Mouse (Mus musculus) intestine, embryonic 14.5 days (tissue): ENCODE data around the gene Rxfp3. TPM values are rescaled to one million over a fixed set of nuclear protein-coding genes. Genes with fewer than 3 reads are reported as not detected.
A peak's percentile ranks its signal among the peaks of the same experiment; 100 is the strongest.

Source experiments
- ATAC-seq: fragments of 200-750 bp; cut with Nextera tagmentation; replicated peaks from 2 replicates; pipeline ENCODE4 v1.8.0; 2017; ENCODE audit warnings: low read depth, moderate number of reproducible peaks, moderate TSS enrichment, moderate library complexity; ENCODE audit not compliant: low FRiP score, low TSS enrichment
- DNase-seq: peaks from one replicate; pipeline ENCODE4 v3.0.0-alpha.2; 2018; ENCODE audit warnings: low spot score
- H3K27ac ChIP-seq: fragments of 300-500 bp; sonication (generic); 2 replicates; pipeline ENCODE4 v1.5.1; 2014; ENCODE audit warnings: low read depth, mild to moderate bottlenecking, control low read depth
- H3K27me3 ChIP-seq: fragments of 300-500 bp; sonication (generic); replicated peaks from 2 replicates; pipeline ENCODE4 v1.6.1; 2014; ENCODE audit warnings: low read length, control low read depth; ENCODE audit not compliant: control insufficient read depth, insufficient read depth
- H3K36me3 ChIP-seq: fragments of 300-500 bp; sonication (generic); 2 replicates; pipeline ENCODE4 v1.6.1; 2014; ENCODE audit warnings: low read length, control low read depth; ENCODE audit not compliant: control insufficient read depth, insufficient read depth
- H3K4me1 ChIP-seq: fragments of 300-500 bp; sonication (generic); replicated peaks from 2 replicates; pipeline ENCODE4 v1.6.1; 2014; ENCODE audit warnings: low read length, control low read depth, mixed read lengths; ENCODE audit not compliant: control insufficient read depth, insufficient read depth
- H3K4me2 ChIP-seq: fragments of 300-500 bp; sonication (generic); 2 replicates; pipeline ENCODE4 v1.6.1; 2014; ENCODE audit warnings: low read length
- H3K4me3 ChIP-seq: fragments of 300-500 bp; sonication (generic); 2 replicates; pipeline ENCODE4 v1.5.1; 2014; ENCODE audit warnings: low read depth, low read length, control low read depth, mixed read lengths
- H3K9ac ChIP-seq: fragments of 300-500 bp; sonication (generic); 2 replicates; pipeline ENCODE4 v1.6.1; 2014; ENCODE audit warnings: mild to moderate bottlenecking, low read length
- H3K9me3 ChIP-seq: fragments of 300-500 bp; sonication (generic); 2 replicates; pipeline ENCODE4 v1.6.1; 2016; ENCODE audit warnings: low read length, control low read depth; ENCODE audit not compliant: control insufficient read depth
- WGBS: fragments of 180-500 bp; shearing (Covaris S2); extraction: QIAGEN DNeasy Blood & Tissue Kit; methylation state at CpG from one replicate; pipeline ENCODE4 v1.1.7; 2014; 5-methylcytosine and 5-hydroxymethylcytosine counted together
- polyA plus RNA-seq: library from polyadenylated mRNA; unstranded; fragments of >200 nt; fragmentation: Nextera tagmentation; extraction: Ambion mirVana; gene quantifications from 2 replicates; pipeline ENCODE4 v1.2.1, GENCODE M21; 2014

Rxfp3 gene
- not detected in 2 replicates for polyA plus RNA-seq

DNA sequence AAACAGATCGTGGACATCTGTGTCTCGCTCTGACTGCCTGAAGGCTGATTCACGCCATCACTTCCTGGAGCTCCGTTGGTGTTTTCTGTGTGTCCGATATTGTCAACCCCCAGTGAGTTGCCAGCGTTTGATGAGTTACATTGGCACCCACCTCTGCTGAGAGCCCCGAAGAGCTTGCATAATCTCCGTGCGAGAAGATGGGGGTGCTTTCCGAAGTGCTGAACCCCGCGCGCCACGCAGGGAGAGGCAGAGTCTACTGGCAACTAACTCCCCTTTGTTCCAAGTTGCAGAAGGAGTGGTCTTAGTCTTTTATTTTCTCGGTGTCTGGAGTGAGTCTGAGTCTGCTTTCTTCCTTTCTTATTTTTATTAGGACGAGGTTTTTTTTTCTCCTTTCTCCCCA is at the start of gene Rxfp3:
Rxfp3 (minus strand) TSS at position 281 of the 400 bp plus-strand sequence.
- Histone ChIP-seq H3K36me3 (no peaks in the 10 kb centered on the region), H3K9me3 (no peaks in the 10 kb centered on the region), H3K4me2 (peak within 1 kb of the TSS; percentile 61), H3K9ac (no peak within 1 kb of the TSS), H3K4me1 (peaks cover 18% of the 10 kb centered on the region), H3K4me3 (peak within 1 kb of the TSS; percentile 38), H3K27me3 (peaks cover 47% of the 10 kb centered on the region), H3K27ac (no peak within 1 kb of the TSS)
- ATAC-seq (no peak), DNase-seq (peak; percentile 58)
- WGBS = 6% methylated on average over 16 of the region's 16 CpGs

DNA sequence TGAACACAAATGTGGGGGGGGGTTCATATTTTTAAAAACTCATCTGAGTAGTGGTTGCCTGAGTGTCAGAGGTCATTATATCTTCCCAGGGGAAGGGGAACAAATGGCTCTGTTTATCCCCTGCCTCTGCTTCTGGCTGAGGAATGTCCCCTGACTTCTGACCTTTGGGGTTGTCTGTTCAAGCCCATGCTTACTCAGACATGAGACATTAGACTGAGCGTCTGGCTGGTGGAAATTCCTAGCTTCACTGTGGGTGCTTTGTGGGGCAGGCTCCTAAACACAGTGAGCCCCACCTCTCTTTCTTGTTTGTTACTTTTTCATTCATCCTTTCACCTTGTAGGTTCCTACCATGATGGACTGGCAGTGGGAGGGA is 47.2 kb upstream of the Rxfp3 start:
- Histone ChIP-seq H3K36me3 (no peaks in the 10 kb centered on the region), H3K4me2 (no peak overlapping the region), H3K4me3 (no peak overlapping the region), H3K9me3 (no peaks in the 10 kb centered on the region), H3K27me3 (no peaks in the 10 kb centered on the region), H3K4me1 (peaks cover 10% of the 10 kb centered on the region; the same call in 1 of the 2 replicates), H3K27ac (no peak overlapping the region), H3K9ac (no peak overlapping the region)
- ATAC-seq (no peak), DNase-seq (no peak)
- 28% methylated on average over 1 of the region's 1 CpGs for WGBS

DNA sequence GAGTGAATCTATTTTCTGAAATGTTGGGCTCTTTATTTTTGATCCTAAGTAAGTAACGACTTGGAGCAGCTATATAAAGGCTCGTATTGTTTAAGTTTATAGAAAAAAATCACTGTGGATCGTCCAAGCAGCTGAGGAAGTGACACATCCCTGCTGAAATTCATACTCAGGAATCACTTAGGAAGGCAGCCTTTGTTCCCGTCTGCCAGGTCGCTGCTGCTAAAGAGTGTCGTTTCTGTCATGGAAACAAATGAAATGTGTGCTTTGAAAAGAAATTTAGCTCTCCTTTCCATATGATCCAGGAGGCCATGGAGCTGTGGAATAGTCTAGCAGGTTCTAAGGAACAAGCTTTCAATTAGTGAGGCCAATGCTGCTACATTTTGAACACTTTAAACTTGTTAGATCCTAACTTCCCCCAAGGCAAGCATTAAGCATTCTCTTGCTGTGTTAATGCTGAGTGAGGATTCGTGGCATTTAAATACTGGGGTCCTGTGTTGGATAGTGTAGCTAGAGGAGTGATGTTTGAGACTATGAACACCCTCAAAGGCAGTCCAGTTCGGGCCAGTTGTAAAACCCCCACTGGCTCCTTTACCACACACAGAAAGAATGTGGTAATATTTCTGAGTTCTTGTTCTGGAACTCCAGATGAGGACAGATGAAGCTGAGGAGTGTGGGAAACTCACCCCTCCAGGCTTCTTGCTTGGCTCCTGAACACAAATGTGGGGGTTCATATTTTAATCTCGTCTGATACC is 46.6 kb upstream of the Rxfp3 start:
- H3K27ac ChIP-seq = no peak overlapping the region; the same call in 1 of the 2 replicates
- no peak overlapping the region for H3K4me3 ChIP-seq
- no peaks in the 10 kb centered on the region for H3K9me3 ChIP-seq
- DNase-seq (no peak), ATAC-seq (no peak)
- 17% methylated on average over 9 of the region's 9 CpGs for WGBS
- H3K36me3 ChIP-seq = no peaks in the 10 kb centered on the region
- H3K27me3 ChIP-seq = no peaks in the 10 kb centered on the region
- peaks cover 10% of the 10 kb centered on the region; the same call in 1 of the 2 replicates for H3K4me1 ChIP-seq
- H3K4me2 ChIP-seq = no peak overlapping the region
- H3K9ac ChIP-seq = no peak overlapping the region

DNA sequence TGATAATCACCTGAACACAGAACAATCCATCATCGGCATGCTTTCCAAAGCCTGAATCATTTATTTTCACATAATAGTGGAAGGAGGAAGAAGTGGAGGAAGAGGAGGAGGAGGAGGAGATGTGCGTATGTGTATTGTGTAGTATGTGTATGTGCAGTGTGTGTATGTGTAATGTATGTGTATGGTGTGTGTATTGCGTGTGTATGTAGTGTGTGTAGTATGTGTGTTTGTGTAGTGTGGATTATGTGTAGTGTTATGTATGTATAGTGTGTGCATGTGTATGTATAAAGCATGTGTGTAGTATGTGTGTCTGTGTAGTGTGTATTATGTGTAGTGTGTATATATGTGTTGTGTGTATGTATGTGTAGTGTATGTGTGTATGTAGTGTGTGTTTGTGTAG is 45.9 kb upstream of the Rxfp3 start:
- DNase-seq = no peak
- no peaks in the 10 kb centered on the region for H3K9me3 ChIP-seq
- peaks cover 10% of the 10 kb centered on the region; the same call in 1 of the 2 replicates for H3K4me1 ChIP-seq
- H3K27me3 ChIP-seq = no peaks in the 10 kb centered on the region
- no peaks in the 10 kb centered on the region for H3K36me3 ChIP-seq
- no peak overlapping the region for H3K27ac ChIP-seq
- H3K4me3 ChIP-seq = no peak overlapping the region
- no peak overlapping the region for H3K4me2 ChIP-seq
- WGBS = 92% methylated on average over 3 of the region's 3 CpGs
- H3K9ac ChIP-seq = no peak overlapping the region
- no peak for ATAC-seq

DNA sequence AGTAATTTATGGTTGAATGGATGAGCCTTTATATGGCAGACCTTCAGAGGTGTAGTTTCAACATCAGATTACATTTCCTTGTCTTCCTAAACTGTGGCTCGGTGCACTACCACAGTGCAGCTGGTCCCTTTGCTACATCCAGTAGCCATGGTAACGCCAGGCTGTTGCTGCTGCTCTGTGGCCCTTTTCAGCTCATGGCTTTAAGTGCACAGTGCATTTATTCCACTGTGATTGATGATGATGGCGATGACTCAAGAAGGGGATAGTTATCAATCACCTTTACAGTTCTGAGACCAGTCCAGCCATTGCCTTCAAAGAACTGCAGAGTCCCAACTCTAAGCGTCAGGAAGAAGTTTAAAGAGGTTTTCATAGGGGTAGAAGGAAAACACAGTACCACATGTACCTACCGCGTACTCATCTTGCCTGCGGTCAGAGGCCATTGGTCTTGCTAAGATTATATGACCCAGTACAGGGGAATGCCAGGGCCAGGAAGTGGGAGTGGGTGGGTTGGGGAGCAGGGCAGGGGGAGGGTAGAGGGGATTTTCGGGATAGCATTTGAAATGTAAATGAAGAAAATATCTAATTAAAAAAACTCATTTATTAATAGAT is 45.3 kb upstream of the Rxfp3 start:
- Histone ChIP-seq H3K36me3 (no peaks in the 10 kb centered on the region), H3K9me3 (no peaks in the 10 kb centered on the region), H3K4me1 (peaks cover 10% of the 10 kb centered on the region; the same call in 1 of the 2 replicates), H3K27ac (no peak overlapping the region), H3K27me3 (no peaks in the 10 kb centered on the region), H3K4me3 (no peak overlapping the region), H3K9ac (no peak overlapping the region), H3K4me2 (no peak overlapping the region)
- ATAC-seq (no peak), DNase-seq (no peak)
- WGBS = 54% methylated on average over 8 of the region's 8 CpGs

DNA sequence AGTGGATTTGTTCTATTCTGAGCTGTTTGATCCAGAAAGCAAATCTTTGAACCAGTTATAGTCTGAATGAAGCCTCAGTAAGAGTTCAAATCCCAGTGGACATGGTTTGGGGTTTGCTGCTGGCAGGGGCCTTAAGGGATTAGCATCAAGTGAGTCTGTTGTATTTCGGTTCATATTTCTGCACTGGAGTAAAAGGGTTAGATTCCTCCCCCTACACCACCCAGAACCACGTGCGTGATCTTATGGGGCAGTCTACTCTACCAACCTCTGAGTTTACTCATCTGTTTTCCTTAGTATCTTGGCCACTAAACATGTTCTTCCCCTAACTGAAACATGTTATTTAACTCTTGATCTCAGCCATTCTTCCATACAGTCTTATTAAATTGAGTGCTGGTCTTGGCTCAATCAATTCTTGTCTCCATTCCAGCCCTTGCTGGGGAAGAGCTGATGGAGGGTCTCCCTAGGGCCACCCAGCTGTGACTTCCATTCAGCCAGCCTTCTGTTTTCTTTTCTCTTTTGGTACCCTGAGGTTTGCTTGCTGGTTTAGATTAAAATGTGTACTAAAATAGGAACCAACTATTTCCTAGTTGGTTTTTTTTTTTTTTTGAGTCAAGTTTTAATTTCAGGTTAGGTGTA is 38.1 kb upstream of the Rxfp3 start:
- H3K4me3 ChIP-seq = no peak overlapping the region
- H3K9me3 ChIP-seq = no peaks in the 10 kb centered on the region
- no peak overlapping the region for H3K27ac ChIP-seq
- no peaks in the 10 kb centered on the region for H3K4me1 ChIP-seq
- DNase-seq (no peak), ATAC-seq (no peak)
- H3K27me3 ChIP-seq = no peaks in the 10 kb centered on the region
- WGBS = 77% methylated on average over 3 of the region's 3 CpGs
- no peak overlapping the region for H3K9ac ChIP-seq
- 0 out of 2 replicates have a peak, but pooled peaks cover 6% of the 10 kb centered on the region for H3K36me3 ChIP-seq
- no peak overlapping the region for H3K4me2 ChIP-seq

DNA sequence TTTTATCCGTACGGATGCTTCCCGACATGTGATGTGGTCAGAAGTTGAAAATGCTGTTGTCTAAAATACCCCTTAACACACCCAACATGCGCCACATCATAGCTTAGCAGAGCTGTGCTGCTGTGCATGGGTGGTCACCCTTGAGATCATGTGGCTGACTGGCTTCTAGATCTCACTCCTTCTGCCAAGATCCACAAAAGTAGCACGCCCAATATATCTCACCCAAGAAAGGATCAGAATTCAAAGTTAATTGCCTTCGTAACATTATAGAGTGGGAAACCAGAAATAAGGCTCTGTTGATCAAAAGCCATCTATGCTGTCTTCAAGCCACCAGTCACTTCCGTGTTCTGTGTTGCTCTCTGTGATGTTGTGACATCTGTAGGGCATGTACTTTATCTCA is 30.1 kb upstream of the Rxfp3 start:
- no peak for ATAC-seq
- no peak overlapping the region for H3K4me3 ChIP-seq
- no peak overlapping the region for H3K4me2 ChIP-seq
- no peaks in the 10 kb centered on the region for H3K27me3 ChIP-seq
- 0 out of 2 replicates have a peak, but pooled peaks cover 6% of the 10 kb centered on the region for H3K36me3 ChIP-seq
- no peaks in the 10 kb centered on the region for H3K9me3 ChIP-seq
- H3K9ac ChIP-seq = no peak overlapping the region
- DNase-seq = no peak
- H3K27ac ChIP-seq = no peak overlapping the region
- 86% methylated on average over 7 of the region's 7 CpGs for WGBS
- H3K4me1 ChIP-seq = peaks cover 10% of the 10 kb centered on the region

DNA sequence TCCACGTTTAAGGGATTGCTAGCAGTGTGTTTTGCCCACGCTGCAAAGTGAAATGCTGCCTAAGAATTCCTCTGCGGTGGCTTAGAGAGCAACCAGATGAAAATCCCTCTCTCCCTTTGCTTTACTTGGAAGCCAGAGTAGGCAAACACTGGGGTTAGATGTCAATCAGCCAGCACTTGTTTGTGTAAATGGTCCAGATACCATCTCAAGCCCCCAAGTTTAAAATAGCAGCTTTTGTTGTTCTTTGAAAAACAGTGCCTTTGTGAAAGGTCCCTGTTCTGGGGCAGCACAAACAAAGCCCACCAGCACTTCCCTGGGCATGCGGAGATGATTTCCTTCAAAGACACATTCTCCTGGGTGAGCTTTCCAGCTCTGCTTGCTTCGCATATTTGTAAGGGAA is 28.5 kb upstream of the Rxfp3 start:
- Histone ChIP-seq H3K27ac (peak overlapping the region; percentile 90; the same call in 1 of the 2 replicates), H3K4me2 (peak overlapping the region; percentile 61), H3K36me3 (no peaks in the 10 kb centered on the region), H3K4me3 (peak overlapping the region; percentile 42), H3K4me1 (peaks cover 10% of the 10 kb centered on the region), H3K9ac (no peak overlapping the region), H3K9me3 (no peaks in the 10 kb centered on the region), H3K27me3 (no peaks in the 10 kb centered on the region)
- 10% methylated on average over 5 of the region's 5 CpGs for WGBS
- DNase-seq = no peak
- ATAC-seq = no peak
